Mouse (Mus musculus): ENCODE measurements around the gene Ckm. TPM values are rescaled to one million over a fixed set of nuclear protein-coding genes. Genes with fewer than 3 reads are reported as not detected.

The Ckm gene
- polyA plus RNA-seq, 1 experiment from 2014 or later = 0.34 TPM

DNA sequence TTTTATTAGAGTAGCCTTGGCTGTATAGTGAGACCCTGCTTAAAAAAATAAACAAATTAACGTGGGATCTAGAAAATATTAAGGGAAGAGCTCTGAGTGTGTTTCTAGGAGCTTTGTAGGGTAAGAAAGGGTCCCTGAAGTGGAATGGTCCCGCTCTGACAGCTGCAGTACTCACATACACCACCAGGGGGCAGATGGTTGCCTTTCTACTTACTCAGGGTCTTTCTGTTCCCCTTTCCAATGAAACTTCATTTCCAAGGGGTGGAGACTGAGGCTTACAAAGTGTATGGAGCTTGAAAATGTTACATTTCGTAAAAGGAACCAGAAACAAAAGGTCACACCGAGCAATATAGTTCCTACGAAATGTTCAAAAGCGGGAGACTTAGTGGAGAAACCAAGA lies 56.9 kb downstream of the Ckm start:
- Histone ChIP-seq H3K9me3 (replicated peaks) (no peaks in the 10 kb centered on the region), H3K9ac (no peak overlapping the region), H3K4me3 (no peak overlapping the region), H3K4me2 (replicated peaks) (no peak overlapping the region), H3K4me1 (peaks cover 23% of the 10 kb centered on the region), H3K27me3 (peaks cover 27% of the 10 kb centered on the region), H3K36me3 (no peaks in the 10 kb centered on the region), H3K27ac (no peak overlapping the region)
- 7% methylated on average over 6 of the region's 6 CpGs for WGBS
- no peak for ATAC-seq (ENCODE audit: low FRiP score)

DNA sequence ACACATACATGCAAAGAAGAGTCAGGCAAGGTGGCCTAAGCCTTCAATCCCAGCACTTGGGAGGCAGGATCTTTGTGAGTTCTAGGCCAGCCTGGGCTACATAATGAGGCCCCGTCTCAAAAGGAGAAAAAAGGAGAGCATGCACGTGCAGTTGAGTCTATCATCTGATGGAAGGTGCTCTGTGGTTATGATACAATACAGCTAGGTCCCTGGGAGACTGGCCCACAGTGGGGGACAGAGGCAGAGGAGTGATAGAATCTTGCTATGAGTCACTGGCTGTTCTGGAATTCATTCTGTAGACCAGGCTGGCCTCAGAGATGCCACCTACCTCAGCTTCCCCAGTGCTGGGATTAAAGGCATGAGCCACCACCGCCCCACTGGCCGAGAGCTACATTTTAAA lies 57.9 kb downstream of the Ckm start:
- Histone ChIP-seq H3K27ac (no peak overlapping the region), H3K4me1 (peaks cover 14% of the 10 kb centered on the region), H3K4me3 (no peak overlapping the region), H3K27me3 (peaks cover 36% of the 10 kb centered on the region), H3K9ac (no peak overlapping the region), H3K36me3 (no peaks in the 10 kb centered on the region), H3K4me2 (replicated peaks) (no peak overlapping the region), H3K9me3 (replicated peaks) (no peaks in the 10 kb centered on the region)
- no peak for ATAC-seq (ENCODE audit: low FRiP score)
- WGBS = 57% methylated on average over 4 of the region's 4 CpGs

DNA sequence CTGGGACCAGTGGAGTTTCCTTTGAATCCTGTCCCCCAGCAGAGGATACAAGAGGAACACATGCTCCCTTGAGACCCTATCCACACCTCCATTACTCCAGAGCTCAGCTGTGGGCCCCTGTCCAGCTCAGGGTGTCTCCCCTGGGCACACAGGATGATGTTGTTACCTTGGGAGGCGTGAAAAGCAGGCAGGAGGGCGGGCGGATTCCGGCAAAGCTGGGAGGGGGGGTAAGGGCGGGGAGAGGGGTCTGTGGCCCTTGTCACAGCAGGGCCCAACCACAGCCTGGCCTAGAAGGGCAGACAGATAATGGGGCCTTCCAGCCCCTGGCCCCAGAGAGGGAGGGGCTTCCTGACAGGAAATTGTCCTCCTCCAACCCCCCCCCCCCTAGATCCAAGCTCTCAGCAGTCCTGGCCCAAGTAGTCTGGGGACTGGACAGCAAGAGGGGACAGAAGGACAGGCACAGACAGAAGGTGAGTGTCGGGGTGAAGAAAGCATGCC lies 58.4 kb downstream of the Ckm start, which contains the start of gene Exoc3l2:
Exoc3l2 (plus strand) TSS at position 448 of the 498 bp plus-strand sequence.
- ATAC-seq (ENCODE audit: low FRiP score) = no peak
- no peak within 1 kb of the TSS for H3K4me2 ChIP-seq (replicated peaks)
- 24% methylated on average over 6 of the region's 6 CpGs for WGBS
- H3K9me3 ChIP-seq (replicated peaks) = no peaks in the 10 kb centered on the region
- H3K27me3 ChIP-seq = peaks cover 40% of the 10 kb centered on the region
- H3K9ac ChIP-seq = 0 out of 2 replicates have a peak within 1 kb of the TSS, but pooled peaks have one; percentile 18
- H3K27ac ChIP-seq = no peak within 1 kb of the TSS
- H3K4me1 ChIP-seq = peaks cover 10% of the 10 kb centered on the region
- no peak within 1 kb of the TSS for H3K4me3 ChIP-seq
- H3K36me3 ChIP-seq = no peaks in the 10 kb centered on the region

DNA sequence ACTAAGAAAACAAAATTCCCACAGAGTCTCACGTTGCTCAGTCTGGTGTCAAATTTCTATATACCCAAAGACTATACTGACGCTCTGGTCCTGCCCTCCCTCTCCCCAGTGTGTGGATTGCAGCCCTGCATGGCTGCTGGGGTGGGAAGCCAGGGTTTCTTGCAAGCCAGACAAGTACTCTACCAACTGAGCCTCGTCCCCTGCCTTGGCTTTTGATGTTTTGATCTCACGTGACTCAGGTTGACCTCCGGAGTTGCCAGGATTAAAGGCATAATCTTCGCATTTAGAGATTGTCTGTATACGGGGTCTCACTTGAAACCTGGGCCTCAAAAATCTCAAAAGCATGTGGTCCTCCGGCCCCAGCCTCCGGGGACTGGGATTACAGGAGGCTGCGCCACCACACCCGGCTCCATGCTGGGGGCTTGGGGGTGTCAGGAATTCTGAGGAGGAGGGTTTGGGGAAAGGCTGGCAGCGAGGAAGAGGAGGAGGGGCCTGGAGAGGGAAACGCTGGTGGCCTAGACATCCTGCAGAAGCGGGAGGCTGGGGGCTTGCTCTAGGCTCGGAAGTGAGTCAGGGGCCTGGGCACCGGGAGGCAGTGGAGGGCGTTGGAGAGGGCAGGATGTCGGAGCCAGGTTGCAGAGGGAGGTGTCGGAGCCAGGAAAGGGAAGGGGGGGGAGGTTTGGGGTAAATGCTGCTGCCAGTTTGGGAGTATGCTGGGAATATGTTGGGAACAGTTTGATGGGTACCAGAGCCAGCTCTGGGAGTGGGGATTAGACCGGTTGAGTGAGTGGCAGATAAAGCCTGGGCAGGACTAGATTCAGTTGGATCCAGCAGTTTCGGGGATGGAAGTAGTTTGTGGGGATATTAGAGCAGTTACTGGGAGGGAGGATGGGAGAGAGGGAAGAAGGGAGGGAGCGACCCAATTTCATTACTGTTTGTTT lies 60.1 kb downstream of the Ckm start:
- H3K4me3 ChIP-seq = no peak overlapping the region
- peak overlapping the region; percentile 19; the same call in 1 of the 2 replicates for H3K4me2 ChIP-seq (replicated peaks)
- no peaks in the 10 kb centered on the region for H3K9me3 ChIP-seq (replicated peaks)
- H3K36me3 ChIP-seq = no peaks in the 10 kb centered on the region
- WGBS = 10% methylated on average over 22 of the region's 22 CpGs
- H3K27ac ChIP-seq = no peak overlapping the region
- no peak for ATAC-seq (ENCODE audit: low FRiP score)
- H3K27me3 ChIP-seq = peaks cover 55% of the 10 kb centered on the region
- 0 out of 2 replicates have a peak overlapping the region, but pooled peaks have one; percentile 32 for H3K9ac ChIP-seq
- peaks cover 6% of the 10 kb centered on the region for H3K4me1 ChIP-seq

DNA sequence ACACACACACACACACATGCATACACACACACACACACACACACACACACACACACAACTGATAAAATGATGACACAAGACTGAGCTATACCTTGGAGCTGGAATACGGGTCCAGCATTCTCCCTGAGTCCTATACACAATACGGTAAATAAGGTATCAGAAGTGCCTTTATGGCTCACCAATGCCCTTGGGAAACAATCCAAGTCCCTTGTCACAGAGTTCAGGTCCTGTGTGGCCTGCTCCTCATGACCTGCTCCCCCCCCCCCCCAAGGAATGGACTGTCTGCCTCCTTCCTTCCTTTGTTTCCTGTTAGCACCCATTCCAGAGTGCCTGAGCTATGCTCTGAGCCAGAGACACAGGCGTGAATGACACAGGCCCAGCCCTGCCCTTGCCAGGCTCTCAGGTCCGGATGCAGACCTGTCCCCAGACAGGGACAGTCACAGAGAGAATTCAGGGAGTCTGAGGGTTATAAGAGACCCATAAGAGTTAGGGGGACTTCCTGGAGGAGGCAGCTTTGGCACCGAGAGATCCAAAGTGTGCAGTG lies 62.1 kb downstream of the Ckm start:
- no peak overlapping the region for H3K9ac ChIP-seq
- no peak overlapping the region for H3K4me3 ChIP-seq
- peaks cover 72% of the 10 kb centered on the region for H3K27me3 ChIP-seq
- 66% methylated on average over 5 of the region's 5 CpGs for WGBS
- H3K36me3 ChIP-seq = no peaks in the 10 kb centered on the region
- no peak for ATAC-seq (ENCODE audit: low FRiP score)
- no peak overlapping the region for H3K27ac ChIP-seq
- H3K4me1 ChIP-seq = peaks cover 9% of the 10 kb centered on the region
- no peaks in the 10 kb centered on the region for H3K9me3 ChIP-seq (replicated peaks)
- no peak overlapping the region for H3K4me2 ChIP-seq (replicated peaks)

DNA sequence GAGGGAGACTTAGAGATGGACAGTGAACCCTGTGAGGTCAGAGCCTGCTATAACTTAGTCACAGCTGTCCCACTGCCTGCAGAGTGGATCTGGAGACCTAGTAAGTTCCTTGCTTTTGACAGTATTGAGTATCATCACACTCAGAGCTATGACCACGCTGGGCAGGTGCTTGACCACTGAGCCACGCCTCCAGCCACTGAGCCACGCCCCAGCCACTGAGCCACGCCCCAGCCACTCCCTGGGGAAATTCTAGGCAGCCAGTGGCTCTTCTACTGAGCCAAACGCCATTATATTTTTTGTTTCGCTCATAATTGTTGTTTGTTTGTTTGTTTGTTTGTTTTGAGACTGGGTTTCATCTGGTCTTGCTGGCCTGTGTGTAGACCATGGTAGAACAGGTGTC lies 63.1 kb downstream of the Ckm start:
- peaks cover 81% of the 10 kb centered on the region for H3K27me3 ChIP-seq
- no peak overlapping the region for H3K4me2 ChIP-seq (replicated peaks)
- 32% methylated on average over 6 of the region's 6 CpGs for WGBS
- ATAC-seq (ENCODE audit: low FRiP score) = no peak
- H3K27ac ChIP-seq = no peak overlapping the region
- H3K4me1 ChIP-seq = peaks cover 9% of the 10 kb centered on the region
- H3K9me3 ChIP-seq (replicated peaks) = no peaks in the 10 kb centered on the region
- no peak overlapping the region for H3K4me3 ChIP-seq
- no peaks in the 10 kb centered on the region for H3K36me3 ChIP-seq
- H3K9ac ChIP-seq = no peak overlapping the region

DNA sequence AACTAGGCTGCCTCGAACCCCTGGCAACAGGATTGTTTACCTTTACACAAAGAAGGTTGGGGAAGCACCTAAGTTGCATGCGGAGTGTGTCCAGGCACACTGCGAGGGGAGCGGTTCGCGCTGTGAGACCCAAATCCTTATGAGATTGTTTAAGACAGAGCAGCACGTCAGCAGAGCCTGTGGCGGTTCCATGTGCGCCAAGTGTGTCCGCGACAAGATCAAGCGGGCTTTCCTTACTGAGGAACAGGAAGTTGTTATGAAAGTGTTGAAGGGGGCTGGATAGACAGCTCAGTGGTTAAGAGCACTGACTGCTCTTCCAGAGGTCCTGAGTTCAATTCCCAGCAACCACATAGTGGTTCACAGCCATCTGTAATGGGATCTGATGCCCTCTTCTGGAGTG lies 63.7 kb downstream of the Ckm start:
- Histone ChIP-seq H3K27ac (no peak overlapping the region), H3K4me2 (replicated peaks) (no peak overlapping the region), H3K9me3 (replicated peaks) (no peaks in the 10 kb centered on the region), H3K4me1 (peaks cover 9% of the 10 kb centered on the region), H3K36me3 (no peaks in the 10 kb centered on the region), H3K9ac (no peak overlapping the region), H3K4me3 (no peak overlapping the region), H3K27me3 (peaks cover 88% of the 10 kb centered on the region)
- ATAC-seq (ENCODE audit: low FRiP score) = no peak
- WGBS = 61% methylated on average over 12 of the region's 12 CpGs

DNA sequence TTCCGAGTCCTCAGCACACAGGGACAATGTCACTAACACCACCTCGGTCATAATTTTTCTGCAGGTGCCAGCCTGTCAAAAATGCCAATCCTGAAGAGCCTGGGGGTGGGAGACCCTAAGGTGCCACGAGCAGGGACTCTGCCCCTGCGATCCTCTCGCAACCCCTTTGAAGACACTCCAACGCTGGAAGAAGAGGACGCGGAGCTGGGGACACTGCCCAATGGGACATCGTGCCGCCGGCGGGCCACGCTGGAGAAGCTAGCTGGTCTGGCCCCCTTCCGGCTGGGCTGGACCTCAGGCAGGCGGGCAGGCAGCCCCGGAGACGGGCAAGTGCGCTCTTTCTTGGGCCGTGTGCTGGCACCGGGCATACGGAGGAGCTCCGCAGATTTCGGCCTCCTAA lies 64.8 kb downstream of the Ckm start:
- Histone ChIP-seq H3K4me2 (replicated peaks) (no peak overlapping the region), H3K27me3 (peaks cover 93% of the 10 kb centered on the region), H3K4me1 (peaks cover 10% of the 10 kb centered on the region), H3K27ac (no peak overlapping the region), H3K9me3 (replicated peaks) (no peaks in the 10 kb centered on the region), H3K9ac (no peak overlapping the region), H3K36me3 (no peaks in the 10 kb centered on the region), H3K4me3 (no peak overlapping the region)
- no peak for ATAC-seq (ENCODE audit: low FRiP score)
- WGBS = 19% methylated on average over 22 of the region's 23 CpGs

DNA sequence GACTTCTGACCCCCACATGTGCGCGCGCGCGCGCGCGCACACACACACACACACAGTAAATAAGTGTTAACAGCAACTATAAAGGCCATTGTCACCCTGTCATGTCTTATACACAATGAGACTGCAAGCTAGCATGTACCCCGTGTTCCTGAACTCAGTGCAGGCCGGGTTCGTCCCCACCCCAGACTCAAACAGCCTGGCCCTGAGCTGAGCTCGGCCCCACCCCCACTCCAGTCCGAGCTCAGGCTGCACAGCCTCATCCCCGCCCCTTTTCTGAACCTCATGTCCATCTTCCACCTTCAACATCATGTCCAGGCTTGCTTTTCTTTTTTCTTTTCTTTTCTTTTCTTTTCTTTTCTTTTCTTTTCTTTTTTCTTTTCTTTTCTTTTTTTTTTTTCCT lies 65.7 kb downstream of the Ckm start:
- Histone ChIP-seq H3K4me2 (replicated peaks) (no peak overlapping the region), H3K4me3 (no peak overlapping the region), H3K9ac (no peak overlapping the region), H3K36me3 (no peaks in the 10 kb centered on the region), H3K27ac (no peak overlapping the region), H3K4me1 (peaks cover 5% of the 10 kb centered on the region; the same call in 1 of the 2 replicates), H3K9me3 (replicated peaks) (no peaks in the 10 kb centered on the region), H3K27me3 (peaks cover 91% of the 10 kb centered on the region)
- WGBS = 7% methylated on average over 14 of the region's 14 CpGs
- ATAC-seq (ENCODE audit: low FRiP score) = no peak

DNA sequence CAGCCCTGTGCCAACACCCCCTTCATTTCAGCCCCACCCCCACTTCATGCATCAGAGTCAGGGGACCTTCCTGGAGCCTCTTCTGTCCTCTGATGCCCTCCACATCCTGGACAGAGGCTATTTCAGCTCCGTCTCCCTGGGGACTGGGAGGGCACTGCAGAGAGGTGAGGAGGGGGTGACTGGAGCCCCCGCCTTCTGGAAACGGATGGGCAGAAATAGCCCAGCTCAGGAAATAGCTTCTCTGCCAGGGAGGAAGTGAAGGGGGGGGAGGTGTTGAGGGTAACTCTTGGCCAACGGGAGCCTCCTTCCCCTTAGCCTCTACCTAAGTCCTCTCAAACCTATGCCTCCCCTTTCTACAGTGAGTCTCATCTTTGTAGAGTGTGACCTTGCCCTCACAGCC lies 67.8 kb downstream of the Ckm start:
- no peak overlapping the region for H3K4me2 ChIP-seq (replicated peaks)
- ATAC-seq (ENCODE audit: low FRiP score) = no peak
- H3K9ac ChIP-seq = no peak overlapping the region
- H3K36me3 ChIP-seq = no peaks in the 10 kb centered on the region
- WGBS = 45% methylated on average over 4 of the region's 4 CpGs
- H3K4me3 ChIP-seq = no peak overlapping the region
- H3K9me3 ChIP-seq (replicated peaks) = no peaks in the 10 kb centered on the region
- H3K4me1 ChIP-seq = peaks cover 5% of the 10 kb centered on the region; the same call in 1 of the 2 replicates
- no peak overlapping the region for H3K27ac ChIP-seq
- H3K27me3 ChIP-seq = peaks cover 86% of the 10 kb centered on the region

All from hindbrain, embryonic 12.5 days (tissue).